Mouse (Mus musculus): ENCODE measurements around the gene C1qtnf9.

DNA sequence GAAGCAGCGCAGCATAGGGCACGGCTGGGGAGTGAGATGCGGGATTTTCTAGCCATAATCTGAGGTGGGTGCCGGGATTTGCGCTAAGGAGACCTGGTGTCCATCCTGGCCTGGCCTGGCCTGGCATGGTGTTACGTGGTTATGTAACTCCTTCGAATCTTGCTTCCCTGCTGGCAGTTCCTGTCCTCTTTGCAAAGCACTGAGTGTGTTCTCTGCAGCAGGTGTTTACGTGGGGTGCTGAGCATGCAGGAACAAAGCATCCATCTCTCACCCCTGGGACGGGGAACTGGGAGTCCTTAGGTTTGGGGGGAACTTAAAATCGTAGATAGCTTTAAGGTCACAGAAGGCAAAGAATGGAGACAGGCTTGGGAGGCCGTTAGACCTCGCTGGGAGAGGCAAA lies 28.3 kb upstream of the C1qtnf9 start:
- TF ChIP-seq CTCF (IDR thresholded peaks at IDR 0.05; ENCODE audit: borderline replicate concordance, control insufficient read depth, extremely low read depth, insufficient read depth, low read length, poor library complexity) (no peak), POLR2A (IDR thresholded peaks at IDR 0.05; ENCODE audit: control insufficient read depth, extremely low read depth, insufficient read depth, low read length, poor library complexity) (no peak)
